Mouse (Mus musculus) olfactory bulb, adult 2 months (tissue): Measurements from ENCODE around the gene Hist1h2bl.
"Not testable (repeated sequence)": the region's sequence is repeated elsewhere in the genome, so short reads cannot be mapped to it uniquely, and the experiment has no call there.

Experiments
- CTCF ChIP-seq: fragments of 200-500 bp; IDR thresholded peaks from 2 replicates; pipeline ENCODE4 v1.5.1; 2012; ENCODE audit warnings: low read depth, mild to moderate bottlenecking, low read length, moderate library complexity; ENCODE audit not compliant: insufficient read depth
- POLR2A ChIP-seq: fragments of 200-500 bp; IDR thresholded peaks from 2 replicates; pipeline ENCODE4 v1.6.1; 2012; ENCODE audit warnings: mild to moderate bottlenecking, low read depth, low read length, moderate library complexity; ENCODE audit not compliant: insufficient read depth

- not testable (repeated sequence) for TF ChIP-seq CTCF
- peak; percentile 23; the same call in 1 of the 2 replicates for TF ChIP-seq POLR2A
These were observed at the start of gene Hist1h2bl, which contains the start of gene Hist1h2ai for GRCm38 (mm10) chr13:21715864-21716539.
